Mouse (Mus musculus) thymus, adult 2 months (tissue): Measurements from ENCODE around the gene Pld2. TPM values are rescaled to one million over a fixed set of nuclear protein-coding genes. Genes with fewer than 3 reads are reported as not detected.
"Not testable (repeated sequence)": the region's sequence is repeated elsewhere in the genome, so short reads cannot be mapped to it uniquely, and the experiment has no call there.

Source experiments
- DNase-seq: peaks from one replicate; pipeline ENCODE4 v3.0.0; 2021
- H3K27ac ChIP-seq: fragments of 200-500 bp; 2 replicates; pipeline ENCODE4 v1.5.1; 2012; ENCODE audit warnings: low read length, control low read depth; ENCODE audit not compliant: control insufficient read depth, insufficient read depth
- H3K27me3 ChIP-seq: fragments of 200-500 bp; 2 replicates; pipeline ENCODE4 v1.6.1; 2012; ENCODE audit warnings: mild to moderate bottlenecking, low read length, moderate library complexity, mixed read lengths; ENCODE audit not compliant: control insufficient read depth, insufficient read depth
- H3K36me3 ChIP-seq: fragments of 200-500 bp; 2 replicates; pipeline ENCODE4 v1.6.1; 2012; ENCODE audit warnings: mild to moderate bottlenecking, low read length, moderate library complexity; ENCODE audit not compliant: control insufficient read depth, insufficient read depth
- H3K4me1 ChIP-seq: fragments of 200-500 bp; replicated peaks from 2 replicates; pipeline ENCODE4 v1.6.1; 2012; ENCODE audit warnings: low read length; ENCODE audit not compliant: control insufficient read depth, insufficient read depth
- H3K4me3 ChIP-seq: fragments of 200-500 bp; 2 replicates; pipeline ENCODE4 v1.5.1; 2012; ENCODE audit warnings: mild to moderate bottlenecking, low read length, control low read depth, moderate library complexity; ENCODE audit not compliant: control insufficient read depth, insufficient read depth
- CTCF ChIP-seq: fragments of 200-500 bp; IDR thresholded peaks from 2 replicates; pipeline ENCODE4 v1.5.1; 2012; ENCODE audit warnings: mild to moderate bottlenecking, control low read depth, low read length, moderate library complexity, borderline replicate concordance; ENCODE audit not compliant: control insufficient read depth, poor library complexity, insufficient read depth; ENCODE audit errors: extremely low read depth
- POLR2A ChIP-seq: fragments of 200-500 bp; IDR thresholded peaks from 2 replicates; pipeline ENCODE4 v1.6.1; 2012; ENCODE audit warnings: mild to moderate bottlenecking, low read length, control low read depth, moderate library complexity; ENCODE audit not compliant: control insufficient read depth, poor library complexity, insufficient read depth; ENCODE audit errors: extremely low read depth
- WGBS: fragments of 180-500 bp; shearing (Covaris S2); methylation state at CpG from one replicate; pipeline ENCODE4 v1.1.7; 2018; 5-methylcytosine and 5-hydroxymethylcytosine counted together
- polyA plus RNA-seq: library from polyadenylated mRNA; depleted of rRNA; stranded (reverse); fragments of >200 nt; gene quantifications from 2 replicates; pipeline ENCODE4 v1.2.3, GENCODE M21; 2012

The Pld2 gene
- polyA plus RNA-seq, 1 experiment = 16.1 TPM

DNA sequence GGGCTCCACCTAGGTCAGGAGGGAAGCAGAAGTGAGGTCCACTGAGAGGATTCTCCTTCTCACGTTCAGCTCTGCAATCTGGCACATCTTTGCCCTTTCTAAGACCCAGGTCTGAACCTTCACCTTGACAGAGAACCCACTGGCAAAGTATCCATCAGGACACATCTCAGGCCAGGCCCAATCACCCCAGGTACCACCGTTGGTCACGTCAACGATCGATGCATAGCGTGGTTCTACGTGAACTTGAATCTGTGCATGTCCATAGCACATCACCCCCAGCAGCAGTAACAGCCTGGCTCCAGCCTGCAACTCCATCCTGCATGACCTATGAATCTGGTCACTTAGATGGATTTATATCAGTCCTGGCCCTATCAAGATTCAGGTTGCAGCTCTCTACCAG lies 25.6 kb upstream of the Pld2 start, which contains the start of gene Vmo1:
Gene Vmo1, minus strand, starts transcription at position 329 of the 400 bp plus-strand sequence.
- WGBS = 90% methylated on average over 7 of the region's 7 CpGs
- DNase-seq = no peak
- no peaks in the 10 kb centered on the region for H3K36me3 ChIP-seq
- H3K27ac ChIP-seq = peak within 1 kb of the TSS; percentile 45; the same call in 1 of the 2 replicates
- no peaks in the 10 kb centered on the region for H3K27me3 ChIP-seq
- H3K4me1 ChIP-seq = peaks cover 5% of the 10 kb centered on the region
- no peak within 1 kb of the TSS for H3K4me3 ChIP-seq
- TF ChIP-seq POLR2A (no peak), CTCF (no peak)

DNA sequence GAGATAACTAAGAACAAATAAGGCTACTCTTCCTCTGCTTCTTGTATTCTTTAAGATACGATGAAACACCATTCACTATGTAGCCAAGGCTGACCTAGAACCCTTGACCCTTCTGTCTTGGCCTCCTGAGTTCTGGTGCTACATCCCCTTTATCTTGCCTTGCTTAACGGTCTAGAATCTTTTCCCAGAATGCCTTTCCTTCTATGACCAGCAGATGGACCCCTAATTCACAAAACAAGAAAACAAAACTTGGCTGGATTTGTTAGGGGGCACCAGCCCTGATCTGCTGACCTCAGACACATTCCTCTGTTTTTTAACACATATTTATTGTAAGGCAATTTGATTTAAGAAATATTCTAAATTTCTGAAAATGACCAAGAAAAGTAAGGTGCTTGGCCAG lies 23.5 kb upstream of the Pld2 start:
- Histone ChIP-seq H3K4me3 (no peak overlapping the region), H3K27ac (no peak overlapping the region), H3K36me3 (no peaks in the 10 kb centered on the region), H3K27me3 (no peaks in the 10 kb centered on the region), H3K4me1 (no peaks in the 10 kb centered on the region)
- WGBS = 36% methylated on average over 2 of the region's 2 CpGs
- DNase-seq = peak; percentile 45
- TF ChIP-seq CTCF (no peak), POLR2A (no peak)

DNA sequence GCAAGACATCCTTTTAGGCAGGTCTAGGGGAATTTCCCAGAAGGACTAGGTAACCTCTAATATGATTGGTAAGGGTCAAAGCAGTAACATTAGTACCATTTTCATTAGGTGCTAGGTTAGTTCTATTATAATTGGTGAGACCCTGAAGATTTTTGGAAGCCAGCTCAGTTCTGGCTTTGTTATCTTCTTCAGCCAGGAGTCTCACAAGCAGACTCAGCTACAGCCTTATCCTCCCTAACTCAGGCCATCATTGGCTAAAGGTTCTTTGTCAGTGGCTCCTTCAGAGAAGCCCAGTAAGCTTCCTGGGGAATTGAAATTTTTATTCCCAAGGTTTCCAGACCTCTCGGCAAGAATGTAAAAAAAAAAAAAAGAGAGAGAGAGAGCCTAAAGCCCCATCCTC lies 21.4 kb upstream of the Pld2 start:
- WGBS = 96% methylated on average over 1 of the region's 1 CpGs
- Histone ChIP-seq H3K4me3 (no peak overlapping the region), H3K36me3 (no peaks in the 10 kb centered on the region), H3K4me1 (no peaks in the 10 kb centered on the region), H3K27ac (no peak overlapping the region), H3K27me3 (no peaks in the 10 kb centered on the region)
- TF ChIP-seq POLR2A (no peak), CTCF (no peak)
- no peak for DNase-seq

DNA sequence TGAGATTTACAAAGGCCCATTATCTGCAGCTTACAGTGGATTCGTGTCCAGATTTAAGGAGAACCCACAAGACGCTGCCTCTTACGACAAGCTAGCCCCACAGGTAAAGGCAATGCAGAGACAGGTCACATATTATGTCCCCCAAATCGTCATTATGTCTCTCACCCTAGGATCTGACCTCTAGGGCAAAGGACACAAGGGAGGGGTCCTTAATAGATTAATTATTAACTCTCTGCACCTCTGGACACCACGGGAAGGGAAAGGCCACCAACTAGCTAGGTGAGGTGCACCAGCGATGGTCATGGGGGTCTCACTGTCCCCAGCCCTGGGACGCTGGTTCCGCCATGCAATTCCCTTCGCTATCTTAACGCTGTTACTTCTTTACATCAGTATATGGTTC lies 20.9 kb upstream of the Pld2 start, which contains the start of gene Gltpd2:
Gene Gltpd2, plus strand, starts transcription at position 274 of the 400 bp plus-strand sequence.
- Histone ChIP-seq H3K36me3 (no peaks in the 10 kb centered on the region), H3K4me1 (no peaks in the 10 kb centered on the region), H3K4me3 (no peak within 1 kb of the TSS), H3K27me3 (no peaks in the 10 kb centered on the region), H3K27ac (no peak within 1 kb of the TSS)
- DNase-seq = no peak
- 96% methylated on average over 10 of the region's 10 CpGs for WGBS
- TF ChIP-seq POLR2A (no peak), CTCF (no peak)

DNA sequence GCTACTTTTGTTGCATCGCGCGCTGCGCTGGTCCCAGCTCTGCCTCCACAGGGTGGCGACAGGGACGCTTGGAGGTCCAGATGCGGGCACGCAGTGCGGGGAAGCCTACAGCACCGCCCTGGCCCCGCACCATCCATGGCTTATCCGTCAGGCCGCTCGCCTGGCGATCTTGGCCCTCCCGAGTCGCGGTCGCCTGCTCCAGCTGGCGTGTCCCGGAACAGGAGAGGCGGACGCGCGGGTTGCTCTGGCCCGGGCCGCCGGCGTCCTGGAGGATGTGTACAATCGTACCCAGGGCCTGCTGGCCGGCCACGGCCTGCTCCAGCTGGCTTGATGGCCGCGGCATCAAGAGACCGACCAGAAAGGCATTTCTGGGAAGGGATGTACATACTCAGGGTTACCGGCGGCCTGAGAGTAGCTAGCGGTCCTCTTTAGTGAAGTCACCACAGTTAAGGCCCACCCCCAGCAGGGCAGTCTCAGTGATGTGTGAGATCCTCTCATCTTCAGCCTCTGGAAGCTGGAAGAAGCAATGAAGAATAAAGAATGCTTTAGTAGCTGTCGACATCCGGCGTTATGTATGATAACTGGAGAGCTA lies 19.6 kb upstream of the Pld2 start:
- no peaks in the 10 kb centered on the region for H3K27me3 ChIP-seq
- no peak for DNase-seq

DNA sequence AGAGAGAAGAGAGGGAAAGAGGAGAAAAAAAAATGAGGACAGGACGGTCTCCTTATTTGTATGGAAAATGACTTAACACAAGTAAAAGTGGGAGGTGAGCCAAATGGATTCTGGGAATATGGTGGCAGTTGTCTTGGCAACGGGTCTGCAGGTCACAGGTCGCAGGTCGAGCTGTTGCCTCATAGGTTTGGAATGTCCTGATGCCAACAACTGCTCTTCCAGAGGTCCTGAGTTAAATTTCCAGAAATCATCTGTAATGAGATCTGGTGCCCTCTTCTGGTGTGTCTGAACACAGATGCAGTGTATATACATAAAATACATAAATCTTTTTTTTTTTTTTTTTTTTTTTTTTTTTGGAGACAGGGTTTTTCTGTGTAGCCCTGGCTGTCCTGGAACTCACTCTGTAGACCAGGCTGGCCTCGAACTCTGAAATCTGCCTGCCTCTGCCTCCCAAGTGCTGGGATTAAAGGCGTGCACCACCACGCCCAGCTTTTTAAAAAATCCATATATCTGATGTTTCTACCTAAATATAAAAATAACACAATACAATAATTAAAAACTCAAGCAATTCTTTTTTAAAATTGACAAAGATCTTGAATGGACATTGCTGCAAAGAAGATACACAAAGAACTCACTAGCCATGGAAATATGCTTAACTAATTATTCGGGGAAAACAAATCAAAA lies 16.4 kb upstream of the Pld2 start:
- DNase-seq, H3K4me1 ChIP-seq, H3K27me3 ChIP-seq, H3K4me3 ChIP-seq, H3K27ac ChIP-seq: not testable (repeated sequence)
- peaks cover 22% of the 10 kb centered on the region for H3K36me3 ChIP-seq
- 95% methylated on average over 8 of the region's 8 CpGs for WGBS

More for the DNA sequence above, 19.6 kb upstream of the Pld2 start:
- Histone ChIP-seq H3K4me3 (no peak overlapping the region; the same call in 1 of the 2 replicates), H3K4me1 (no peaks in the 10 kb centered on the region), H3K36me3 (no peaks in the 10 kb centered on the region), H3K27ac (no peak overlapping the region)
- 88% methylated on average over 41 of the region's 41 CpGs for WGBS
- TF ChIP-seq POLR2A (no peak), CTCF (no peak)

DNA sequence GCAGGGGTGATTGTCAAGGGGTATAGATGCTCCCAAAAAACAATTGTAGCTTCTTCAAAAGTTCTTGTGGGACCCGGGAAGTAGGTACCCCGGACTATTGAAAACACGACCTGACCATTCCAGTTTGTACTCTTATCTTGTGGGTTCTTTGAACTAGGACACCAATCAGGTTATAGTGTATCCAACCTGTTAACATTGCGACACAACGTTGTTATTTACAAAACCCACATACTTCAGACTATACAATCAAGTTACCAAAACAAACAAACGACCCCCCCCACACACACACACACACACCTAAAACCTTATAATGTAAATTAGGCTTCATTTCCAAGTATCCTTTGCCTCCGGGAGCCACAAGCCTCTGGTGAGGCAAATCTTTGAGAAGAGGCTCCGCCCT lies 15.1 kb upstream of the Pld2 start:
- Histone ChIP-seq H3K4me3 (no peak overlapping the region), H3K4me1 (peaks cover 6% of the 10 kb centered on the region; the same call in 1 of the 2 replicates), H3K36me3 (peaks cover 22% of the 10 kb centered on the region), H3K27me3 (no peaks in the 10 kb centered on the region), H3K27ac (no peak overlapping the region)
- no peak for TF ChIP-seq POLR2A
- no peak for TF ChIP-seq CTCF
- DNase-seq = no peak
- 3% methylated on average over 8 of the region's 8 CpGs for WGBS
